Mouse (Mus musculus) layer of hippocampus, adult 11-12 months (tissue): Measurements from ENCODE around the gene Gm37240.
A peak's percentile ranks its signal among the peaks of the same experiment; 100 is the strongest.

ENCODE experiments used
- DNase-seq: peaks from one replicate; pipeline ENCODE4 v3.0.0; 2022; ENCODE audit warnings: low spot score

Gene Gm37240

GRCm38 (mm10) chr3:85341103-85341860, 546.0 kb downstream of the Gm37240 start:
- no peak for DNase-seq

DNA sequence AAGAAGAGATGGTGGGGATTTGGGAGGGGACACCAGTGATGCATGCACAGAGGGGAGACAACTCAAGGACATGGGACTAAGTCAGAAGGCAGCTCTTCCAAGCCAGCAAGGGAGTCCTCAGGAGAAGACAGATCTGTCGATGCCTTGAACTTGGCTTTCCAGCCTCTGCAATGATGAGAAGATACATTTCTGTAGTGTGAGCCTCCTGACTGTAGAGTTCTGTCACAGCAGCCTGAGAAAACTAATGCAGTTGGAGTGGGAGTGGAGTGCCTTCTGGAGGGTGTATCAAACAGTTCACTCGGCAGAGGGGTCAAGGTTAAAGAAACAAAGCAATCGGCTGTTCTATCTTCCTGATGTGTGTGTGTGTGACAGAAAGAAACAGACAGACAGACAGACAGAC, 546.8 kb downstream of the Gm37240 start:
- no peak for DNase-seq

DNA sequence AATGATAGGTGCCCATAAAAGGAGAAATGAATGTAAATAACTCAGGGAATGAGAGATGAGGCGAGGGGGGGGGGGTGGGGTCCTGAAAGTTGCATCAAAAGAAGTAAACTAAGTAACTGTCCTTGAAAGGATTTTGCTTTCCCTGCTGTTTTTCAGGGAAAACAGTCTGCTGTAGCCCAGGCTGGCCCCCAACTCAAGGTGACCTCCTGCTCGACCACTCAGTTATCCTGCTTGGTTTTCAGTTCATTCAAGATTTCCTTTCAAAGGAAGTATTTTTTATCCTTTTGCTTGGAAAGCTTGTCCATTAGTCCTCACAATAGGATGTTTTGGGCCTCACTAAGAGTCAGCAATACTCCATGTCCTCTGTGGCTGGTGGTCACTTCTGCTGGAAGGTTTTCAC, 547.4 kb downstream of the Gm37240 start:
- no peak for DNase-seq

DNA sequence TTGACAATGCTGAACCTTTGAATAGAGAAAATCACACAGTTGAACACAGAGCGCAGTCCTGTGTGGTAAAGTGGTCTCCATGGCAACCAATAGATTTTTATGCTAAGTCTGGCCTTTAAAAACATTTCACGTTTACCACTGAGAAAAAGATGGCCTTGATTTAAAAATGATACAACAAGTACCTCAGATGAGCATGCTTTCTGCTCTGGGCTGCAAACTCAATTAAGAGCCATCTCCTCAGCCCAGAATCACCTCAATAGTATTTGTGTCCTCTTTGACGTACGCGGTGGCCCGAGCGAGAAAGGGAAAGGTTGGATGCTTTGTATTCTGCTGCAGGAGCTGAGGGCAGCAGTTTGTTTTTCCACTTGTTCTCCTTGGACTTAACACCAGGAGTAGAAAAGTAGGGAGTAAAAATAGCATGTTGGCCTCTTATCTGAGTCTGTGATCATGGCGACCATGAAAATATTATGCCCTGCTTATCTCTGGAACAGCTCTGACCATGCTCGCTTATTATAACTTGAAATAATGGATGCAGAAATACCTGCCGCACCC, 548.0 kb downstream of the Gm37240 start:
- DNase-seq, result peak; percentile 25

- no peak for DNase-seq
Measured at GRCm38 (mm10) chr3:85338755-85339095, 548.6 kb downstream of the Gm37240 start.

- no peak for DNase-seq
Measured at GRCm38 (mm10) chr3:85337881-85338754, 549.2 kb downstream of the Gm37240 start.

- DNase-seq, result no peak
Measured at GRCm38 (mm10) chr3:85335517-85335916, 551.8 kb downstream of the Gm37240 start.

DNA sequence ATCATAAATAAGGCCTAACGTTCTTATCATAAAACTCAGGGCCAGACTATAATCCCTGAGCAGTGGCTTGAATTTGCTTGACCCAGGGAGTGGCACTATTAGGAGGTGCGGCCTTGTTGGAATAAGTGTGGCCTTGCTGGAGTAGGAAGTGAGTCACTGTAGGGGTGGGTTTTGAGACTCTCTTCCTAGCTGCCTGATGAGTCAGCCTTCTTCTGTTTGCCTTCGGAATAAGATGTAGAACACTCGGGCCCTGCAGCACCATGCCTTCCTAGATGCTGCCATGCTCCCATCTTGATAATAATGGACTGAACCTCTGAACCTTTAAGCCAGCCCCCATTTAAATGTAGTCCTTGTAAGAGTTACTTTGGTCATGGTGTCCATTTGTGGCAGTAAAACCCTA, 555.0 kb downstream of the Gm37240 start:
- DNase-seq, result no peak

GRCm38 (mm10) chr3:85318256-85318655, 569.1 kb downstream of the Gm37240 start:
- no peak for DNase-seq

DNA sequence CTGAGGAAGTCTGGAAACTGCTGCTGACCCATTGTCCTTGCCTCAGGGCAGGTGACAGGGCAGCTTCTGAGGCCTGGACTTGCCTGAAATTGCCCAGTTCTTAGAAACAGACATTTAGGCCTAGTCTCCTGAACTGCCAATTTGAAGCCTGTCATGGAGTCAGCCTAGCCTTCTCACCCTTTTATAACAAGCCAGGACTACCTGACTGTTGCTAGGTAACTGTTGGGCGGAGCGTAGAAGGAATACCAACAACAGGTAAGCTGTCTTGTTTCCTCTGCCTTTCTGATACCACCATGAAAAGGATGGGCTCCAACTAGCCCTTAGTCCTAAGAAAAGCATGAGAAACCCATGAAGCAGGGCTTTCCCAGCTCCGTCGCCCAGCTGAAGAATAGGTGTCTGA, 570.0 kb downstream of the Gm37240 start:
- no peak for DNase-seq

- DNase-seq, result no peak
Measured at GRCm38 (mm10) chr3:85314961-85315360, 572.4 kb downstream of the Gm37240 start.

GRCm38 (mm10) chr3:85313646-85314255, 573.6 kb downstream of the Gm37240 start:
- DNase-seq, result no peak

- no peak for DNase-seq
Measured at GRCm38 (mm10) chr3:85311176-85311575, 576.1 kb downstream of the Gm37240 start.

DNA sequence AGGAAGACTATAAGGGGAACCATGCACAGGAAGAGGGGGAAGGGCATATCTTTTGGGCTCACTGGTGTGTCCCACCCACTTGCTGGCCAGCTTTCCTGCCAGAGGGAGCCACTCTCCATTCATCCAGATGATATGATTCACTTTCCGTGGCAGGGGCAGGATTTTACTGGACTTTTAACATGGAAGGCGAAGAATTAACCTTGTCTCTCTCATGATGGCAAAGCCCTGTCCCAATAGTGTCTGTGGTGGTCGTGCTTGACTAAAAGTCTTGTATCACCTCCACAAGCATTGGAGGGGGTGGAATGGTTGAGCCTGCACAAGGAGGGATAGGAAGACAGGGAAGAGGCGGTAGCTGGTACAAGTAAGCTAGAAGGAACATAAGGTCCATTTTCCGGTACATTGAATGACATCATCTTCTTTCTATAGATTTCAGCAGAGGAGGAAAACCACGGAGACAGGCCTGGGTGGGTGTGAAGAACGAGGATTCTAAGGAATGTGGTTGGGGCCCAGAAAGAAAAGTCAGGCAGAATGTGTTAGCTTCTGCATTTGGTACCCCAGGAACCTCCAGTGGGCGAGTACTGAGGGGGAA, 576.8 kb downstream of the Gm37240 start:
- peak; percentile 44 for DNase-seq

DNA sequence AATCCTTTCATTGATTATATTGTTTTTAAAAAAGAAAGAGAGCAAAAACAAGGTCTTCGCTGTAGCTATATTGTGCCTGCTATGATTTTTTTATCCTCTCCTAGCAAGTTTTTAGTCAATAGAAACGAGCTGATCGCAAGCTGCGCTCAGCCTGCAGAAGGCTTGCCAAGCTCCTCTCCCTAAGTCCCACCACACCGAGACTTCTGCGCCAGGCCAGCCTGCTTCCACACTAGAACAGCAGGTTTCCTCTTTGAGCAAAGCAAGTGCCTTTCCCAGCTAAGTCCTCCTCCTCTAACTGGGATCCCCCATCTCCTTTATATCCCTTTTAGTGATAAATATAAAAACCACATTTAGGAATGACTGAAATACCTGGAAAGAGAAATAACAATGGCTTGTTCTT, 578.1 kb downstream of the Gm37240 start:
- DNase-seq, result peak; percentile 44

- peak; percentile 27 for DNase-seq
Measured at GRCm38 (mm10) chr3:85308706-85309105, 578.6 kb downstream of the Gm37240 start.

DNA sequence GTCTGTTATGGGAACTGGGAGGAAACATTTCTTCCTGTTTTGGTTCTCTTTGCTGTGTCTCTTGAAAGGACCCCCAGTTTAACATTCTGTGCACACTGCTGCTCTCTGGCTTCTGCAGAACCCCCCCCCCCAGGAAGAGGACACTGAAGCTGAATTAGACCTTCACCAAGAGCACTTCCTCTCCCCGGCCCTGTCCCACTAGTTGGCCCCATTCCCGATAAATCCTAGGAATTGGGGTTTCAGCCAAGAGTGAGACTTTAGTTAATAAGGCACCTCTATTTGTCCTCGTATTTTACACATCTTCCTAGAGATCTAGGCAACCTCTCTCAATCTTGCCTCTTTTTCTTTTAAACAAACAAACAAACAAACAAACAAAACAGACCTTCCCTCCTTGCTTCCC, 585.5 kb downstream of the Gm37240 start:
- no peak for DNase-seq

DNA sequence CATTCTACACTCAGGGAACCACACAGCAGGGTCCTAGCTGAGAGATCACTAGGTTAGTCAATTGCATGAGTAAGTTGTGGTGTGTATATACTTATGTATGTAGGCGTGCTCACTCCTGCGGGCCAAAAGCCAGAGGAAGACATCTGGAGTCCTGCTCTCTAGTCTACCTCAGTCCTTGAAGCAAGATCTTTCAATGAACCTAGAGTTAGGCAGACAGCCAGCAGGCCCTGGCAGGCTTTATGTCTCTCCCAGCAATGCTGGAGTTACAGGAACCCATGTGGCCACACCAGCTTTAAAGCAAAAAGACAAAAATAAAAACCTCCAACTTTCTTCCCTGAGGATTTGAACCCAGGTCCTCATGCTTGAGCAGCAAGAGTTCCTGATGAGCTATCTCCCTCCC, 586.0 kb downstream of the Gm37240 start:
- DNase-seq, result no peak

GRCm38 (mm10) chr3:85299649-85300550, 587.4 kb downstream of the Gm37240 start:
- no peak for DNase-seq

GRCm38 (mm10) chr3:85295229-85295628, 592.1 kb downstream of the Gm37240 start:
- DNase-seq, result no peak

DNA sequence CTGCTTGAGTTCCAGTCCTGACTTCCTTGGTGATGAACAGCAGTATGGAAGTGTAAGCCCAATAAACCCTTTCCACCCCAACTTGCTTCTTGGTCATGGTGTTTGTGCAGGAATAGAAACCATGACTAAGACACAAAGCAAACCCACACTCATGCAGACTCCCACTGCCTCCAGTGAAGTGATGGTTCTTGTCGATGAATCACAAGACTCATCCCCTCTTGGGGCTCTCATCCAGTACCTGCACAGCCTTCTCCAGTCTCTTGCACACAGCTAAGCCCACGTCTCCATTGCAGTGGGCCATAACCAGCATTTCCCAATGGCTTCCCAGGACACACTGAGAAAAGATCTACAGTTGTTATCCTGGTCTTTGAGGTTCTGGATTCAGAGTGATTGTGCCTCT, 599.7 kb downstream of the Gm37240 start:
- no peak for DNase-seq
